Mouse (Mus musculus) spleen, adult 2 months (tissue): ENCODE results near the gene Dusp9. TPM values are rescaled to one million over a fixed set of nuclear protein-coding genes. Genes with fewer than 3 reads are reported as not detected.
A peak's percentile ranks its signal among the peaks of the same experiment; 100 is the strongest.

ENCODE experiments used
- DNase-seq, 2 experiments: peaks; one replicate each; pipeline versions ENCODE4 v3.0.0 to v3.0.0-alpha.2; 2012 to 2021; ENCODE audit warnings: low spot score in 2 of 2, low read depth in 1 of 2
- H3K27ac ChIP-seq: fragments of 200-500 bp; 2 replicates; pipeline ENCODE4 v1.5.1; 2012; ENCODE audit warnings: low read length, inconsistent platforms; ENCODE audit not compliant: insufficient read depth
- H3K27me3 ChIP-seq: fragments of 200-500 bp; 2 replicates; pipeline ENCODE4 v1.6.1; 2012; ENCODE audit warnings: mild to moderate bottlenecking, moderate library complexity, low read length, inconsistent platforms; ENCODE audit not compliant: control insufficient read depth, insufficient read depth
- H3K36me3 ChIP-seq: fragments of 200-500 bp; 2 replicates; pipeline ENCODE4 v1.6.1; 2012; ENCODE audit warnings: mild to moderate bottlenecking, low read length, inconsistent platforms; ENCODE audit not compliant: control insufficient read depth, insufficient read depth
- H3K4me1 ChIP-seq: fragments of 200-500 bp; 2 replicates; pipeline ENCODE4 v1.6.1; 2011; ENCODE audit warnings: inconsistent platforms; ENCODE audit not compliant: control insufficient read depth, insufficient read depth, insufficient read length
- H3K4me3 ChIP-seq: fragments of 200-500 bp; 2 replicates; pipeline ENCODE4 v1.5.1; 2011; ENCODE audit warnings: mild to moderate bottlenecking, inconsistent platforms; ENCODE audit not compliant: insufficient read depth, insufficient read length; ENCODE audit errors: extremely low read depth
- CTCF ChIP-seq: fragments of 200-500 bp; IDR thresholded peaks from 2 replicates; pipeline ENCODE4 v1.5.1; 2011; ENCODE audit warnings: mild to moderate bottlenecking, inconsistent platforms; ENCODE audit not compliant: insufficient read depth, insufficient read length, insufficient replicate concordance; ENCODE audit errors: extremely low read depth
- POLR2A ChIP-seq: fragments of 200-500 bp; IDR thresholded peaks from 2 replicates; pipeline ENCODE4 v1.6.1; 2011; ENCODE audit warnings: low read depth, low read length, inconsistent platforms
- WGBS: fragments of 180-500 bp; shearing (Covaris S2); methylation state at CpG from one replicate; pipeline ENCODE4 v1.1.7; 2018; 5-methylcytosine and 5-hydroxymethylcytosine counted together
- polyA plus RNA-seq: library from polyadenylated mRNA; depleted of rRNA; stranded (reverse); fragments of >200 nt; gene quantifications from 2 replicates; pipeline ENCODE4 v1.2.3, GENCODE M21; 2012; rRNA removed

The Dusp9 gene
- polyA plus RNA-seq, 1 experiment, result 1.4 TPM

DNA sequence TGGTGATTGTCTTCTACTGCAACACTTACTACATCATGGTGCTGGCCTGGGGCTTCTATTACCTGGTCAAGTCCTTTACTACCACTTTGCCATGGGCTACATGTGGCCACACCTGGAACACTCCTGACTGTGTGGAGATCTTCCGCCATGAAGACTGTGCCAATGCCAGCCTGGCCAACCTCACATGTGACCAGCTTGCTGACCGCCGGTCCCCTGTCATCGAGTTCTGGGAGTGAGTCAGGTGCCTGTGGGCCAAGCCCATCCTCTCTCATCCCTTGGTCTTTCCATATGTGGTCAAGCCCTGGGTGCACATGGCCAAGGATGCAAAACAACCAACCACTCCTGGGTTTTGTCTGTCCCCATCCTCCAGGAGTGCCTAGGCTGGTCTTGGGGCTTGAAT is 37.4 kb downstream of the Dusp9 start:
- no peak overlapping the region for H3K27ac ChIP-seq
- no peaks in the 10 kb centered on the region for H3K36me3 ChIP-seq
- no peak overlapping the region for H3K4me3 ChIP-seq
- peaks cover 4% of the 10 kb centered on the region; the same call in 1 of the 2 replicates for H3K4me1 ChIP-seq
- no peak for DNase-seq
- WGBS, result 89% methylated on average over 4 of the region's 4 CpGs
- peaks cover 4% of the 10 kb centered on the region; the same call in 1 of the 2 replicates for H3K27me3 ChIP-seq
- TF ChIP-seq CTCF (no peak), POLR2A (no peak)

DNA sequence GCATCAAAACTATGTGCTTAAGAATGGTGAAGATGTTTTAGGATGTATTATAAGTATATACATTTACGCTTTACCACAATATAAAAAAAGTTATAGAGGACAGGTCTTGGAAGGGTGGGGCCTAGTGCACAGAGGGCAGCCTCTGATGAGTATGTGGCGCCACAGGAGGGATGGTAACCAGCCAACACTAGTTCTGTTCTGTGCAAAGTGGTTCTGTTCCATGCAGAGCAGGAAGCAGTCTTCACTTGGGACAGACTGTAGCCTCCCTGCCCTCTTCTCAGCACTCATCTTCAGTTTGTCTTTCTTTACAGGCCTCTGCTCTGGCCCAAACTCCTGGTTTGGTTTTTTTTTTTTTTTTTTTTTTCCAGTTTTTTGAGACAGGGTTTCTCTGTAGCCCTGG is 44.9 kb downstream of the Dusp9 start:
- WGBS, result 91% methylated on average over 2 of the region's 2 CpGs
- H3K36me3 ChIP-seq, result peaks cover 16% of the 10 kb centered on the region
- DNase-seq, result no peak

DNA sequence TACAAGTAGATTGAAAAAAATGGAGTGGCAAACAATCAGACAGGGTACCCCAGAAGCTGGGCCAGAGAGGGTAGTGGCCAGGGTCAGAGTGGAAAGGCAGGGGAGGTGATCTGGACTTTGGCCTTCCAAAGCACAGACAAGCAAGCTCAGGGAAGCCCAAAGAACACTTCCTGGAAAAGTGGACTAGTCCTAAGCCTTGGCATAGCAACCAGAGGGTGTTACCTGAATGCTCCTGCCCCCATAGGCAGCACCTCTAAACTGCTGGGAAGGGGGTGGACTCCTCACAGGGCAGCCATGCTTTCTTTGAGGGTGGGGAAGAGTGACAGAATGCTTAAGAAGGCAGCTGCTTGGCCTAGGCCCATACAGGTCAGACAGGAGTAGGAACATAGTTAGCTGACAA is 45.8 kb downstream of the Dusp9 start:
- TF ChIP-seq POLR2A (no peak), CTCF (no peak)
- H3K36me3 ChIP-seq, result peaks cover 22% of the 10 kb centered on the region
- no peak overlapping the region for H3K4me3 ChIP-seq
- no peak for DNase-seq
- H3K27ac ChIP-seq, result no peak overlapping the region
- no peaks in the 10 kb centered on the region for H3K27me3 ChIP-seq
- H3K4me1 ChIP-seq, result no peaks in the 10 kb centered on the region

More for the DNA sequence above, 44.9 kb downstream of the Dusp9 start:
- Histone ChIP-seq H3K27ac (no peak overlapping the region), H3K27me3 (no peaks in the 10 kb centered on the region), H3K4me1 (no peaks in the 10 kb centered on the region), H3K4me3 (no peak overlapping the region)
- TF ChIP-seq CTCF, result no peak
- no peak for TF ChIP-seq POLR2A

DNA sequence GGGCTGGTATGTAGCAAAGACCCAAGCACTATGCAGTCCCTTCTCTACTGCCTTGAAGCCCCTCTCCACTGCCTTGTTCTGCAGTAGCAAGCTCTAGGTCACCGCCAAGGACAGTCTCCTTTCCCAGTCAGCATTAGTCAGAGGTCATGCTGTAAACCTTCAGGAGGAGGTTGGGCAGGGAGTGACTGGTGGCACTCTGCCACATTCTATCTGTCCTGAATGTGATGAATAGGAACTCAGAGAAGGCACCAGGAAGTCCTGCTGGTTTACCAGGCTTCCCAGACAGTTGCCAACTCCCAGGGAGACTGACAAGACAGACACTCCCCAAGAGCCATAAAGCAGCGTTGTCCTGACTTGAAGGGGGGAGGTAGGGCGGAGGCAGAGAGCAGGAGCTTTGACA is 46.4 kb downstream of the Dusp9 start:
- no peak for TF ChIP-seq POLR2A
- TF ChIP-seq CTCF, result no peak
- H3K36me3 ChIP-seq, result peaks cover 22% of the 10 kb centered on the region
- WGBS, result 78% methylated on average over 3 of the region's 3 CpGs
- H3K4me1 ChIP-seq, result no peaks in the 10 kb centered on the region
- H3K4me3 ChIP-seq, result no peak overlapping the region
- no peak overlapping the region for H3K27ac ChIP-seq
- H3K27me3 ChIP-seq, result no peaks in the 10 kb centered on the region
- DNase-seq, result no peak

DNA sequence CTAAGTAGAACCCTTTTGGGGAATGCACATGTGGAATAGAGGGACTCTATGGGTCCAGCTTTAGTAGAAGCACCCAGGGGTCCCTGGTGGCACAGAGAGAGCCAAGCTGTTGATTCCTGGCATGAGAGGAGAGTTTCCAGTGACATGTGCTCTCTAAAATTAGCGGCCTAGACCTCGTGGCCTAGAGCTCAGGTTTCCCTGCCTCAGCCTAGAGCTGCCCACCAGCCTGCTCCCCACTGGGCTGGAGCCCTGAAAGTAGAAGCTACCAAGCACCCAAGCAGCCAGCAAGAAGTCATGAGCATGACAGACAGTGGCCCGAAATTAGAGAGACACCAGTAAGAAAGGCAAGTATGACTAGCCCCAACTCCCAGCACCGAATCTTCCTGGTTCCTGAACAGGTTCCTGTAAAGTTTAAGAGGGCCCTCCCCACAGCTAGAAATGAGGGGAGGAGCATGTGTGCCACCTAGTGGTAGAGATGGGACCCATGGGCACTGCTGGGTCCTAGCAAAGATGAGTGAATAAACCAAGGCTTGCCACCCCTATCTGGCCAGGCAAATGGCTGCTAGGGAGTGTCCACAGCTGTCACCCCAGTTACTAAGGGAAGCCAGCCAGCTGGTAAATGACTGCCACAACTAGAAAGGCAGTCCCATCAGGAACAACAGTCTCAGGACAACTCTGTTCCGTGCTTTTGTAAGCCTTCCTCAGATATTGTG is 51.9 kb downstream of the Dusp9 start:
- TF ChIP-seq POLR2A, result no peak
- TF ChIP-seq CTCF, result peak; percentile 39; the same call in 1 of the 2 replicates
- H3K27ac ChIP-seq, result no peak overlapping the region
- WGBS, result 58% methylated on average over 5 of the region's 5 CpGs

More for the DNA sequence above, 51.9 kb downstream of the Dusp9 start:
- no peaks in the 10 kb centered on the region for H3K27me3 ChIP-seq
- peaks cover 19% of the 10 kb centered on the region for H3K36me3 ChIP-seq
- no peaks in the 10 kb centered on the region for H3K4me1 ChIP-seq
- DNase-seq, result peak; percentile 8 to 27
- H3K4me3 ChIP-seq, result no peak overlapping the region

Other genes starting within 250 kb of the Dusp9 start
- gene Gm18336, start 240.7 kb upstream of the Dusp9 start, polyA plus RNA-seq, result not detected in 2 replicates
- gene Zfp92, start 228.3 kb upstream of the Dusp9 start, polyA plus RNA-seq, result 0.04 TPM in 1 of 2 replicates, not detected in the other
- gene Trex2, start 204.1 kb upstream of the Dusp9 start, polyA plus RNA-seq, result not detected in 2 replicates
- gene Haus7, start 180.4 kb upstream of the Dusp9 start, polyA plus RNA-seq, result 8.6 and 9.2 TPM in 2 replicates
- 280 and 317 TPM in 2 replicates for gene Bgn, start 155.8 kb upstream of the Dusp9 start, polyA plus RNA-seq
- not detected in 2 replicates for gene Atp2b3, start 136.3 kb upstream of the Dusp9 start, polyA plus RNA-seq
- gene Pnck, start 20.7 kb downstream of the Dusp9 start, polyA plus RNA-seq, result 2.8 and 3.2 TPM in 2 replicates
- gene Slc6a8, start 33.7 kb downstream of the Dusp9 start, polyA plus RNA-seq, result 4.5 and 5.5 TPM in 2 replicates
- gene Bcap31, start 76.8 kb downstream of the Dusp9 start, polyA plus RNA-seq, result 18.7 and 23.9 TPM in 2 replicates
- 45.8 and 51.7 TPM in 2 replicates for gene Abcd1, start 77.2 kb downstream of the Dusp9 start, polyA plus RNA-seq
- 0.62 and 1.2 TPM in 2 replicates for gene Plxnb3, start 117.7 kb downstream of the Dusp9 start, polyA plus RNA-seq
- gene Srpk3, start 135.0 kb downstream of the Dusp9 start, polyA plus RNA-seq, result 109 and 119 TPM in 2 replicates
- gene Idh3g, start 147.5 kb downstream of the Dusp9 start, polyA plus RNA-seq, result 170 TPM in 2 replicates
- gene Ssr4, start 147.6 kb downstream of the Dusp9 start, polyA plus RNA-seq, result 138 and 141 TPM in 2 replicates
- gene Pdzd4, start 185.6 kb downstream of the Dusp9 start, polyA plus RNA-seq, result 2.4 TPM in 2 replicates